Comparison of ENCODE assay signal across 9 mouse cellular contexts in the genomic region with DNA sequence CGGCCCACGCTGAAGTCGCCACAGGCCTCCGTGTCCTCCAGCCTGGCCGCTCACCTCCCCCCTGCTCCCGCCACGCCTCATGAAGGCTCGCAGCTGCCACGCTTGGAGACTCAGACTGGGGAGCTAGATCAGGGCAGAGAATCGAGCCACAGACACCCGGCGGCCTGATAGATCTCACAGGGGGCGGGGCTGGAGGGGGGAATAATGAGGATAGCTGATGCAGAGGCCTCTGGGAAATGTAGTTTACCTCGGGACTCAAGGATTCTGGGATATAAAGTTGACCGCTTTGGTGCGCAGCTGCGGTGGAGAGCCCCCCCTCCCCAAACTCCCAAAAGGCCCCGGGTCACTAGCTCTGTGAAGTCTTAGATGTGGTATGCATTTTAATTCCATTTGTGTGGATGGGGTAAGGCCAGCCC. TPM values are rescaled to one million over a fixed set of nuclear protein-coding genes. Genes with fewer than 3 reads are reported as not detected.
A peak's percentile ranks its signal among the peaks of the same experiment; 100 is the strongest.
DNase-seq lines count a peak whose midpoint lies in the region; ATAC-seq and TF ChIP-seq lines count a peak whose summit lies in the region.
"Had no signal": no experiment of that assay in that cellular context is flagged by ENCODE, and none has a peak within 500 bp of the region (broad histone marks: within the 10 kb centered on the region; RNA-seq: fewer than 3 reads in every experiment).

Gene Zfp354b (minus strand): TSS at position 183 of the 416 bp plus-strand sequence.

- H3K9ac ChIP-seq in forebrain, embryonic 16.5 days (replicated peaks; ENCODE audit: low read depth, low read length): peak within 1 kb of the TSS; percentile 84
- peak within 1 kb of the TSS; percentile 55 for H3K9ac ChIP-seq in liver, embryonic 16.5 days (ENCODE audit: low read depth, low read length)
- peak within 1 kb of the TSS; percentile 72 for H3K9ac ChIP-seq in neural tube, embryonic 14.5 days (replicated peaks; ENCODE audit: low read depth, low read length)

- H3K9me3 ChIP-seq in forebrain, embryonic 16.5 days (ENCODE audit: control insufficient read depth, low read length): no peaks in the 10 kb centered on the region
- no peaks in the 10 kb centered on the region for H3K9me3 ChIP-seq in liver, embryonic 16.5 days (replicated peaks; ENCODE audit: control insufficient read depth, low read length)
- H3K9me3 ChIP-seq in neural tube, embryonic 14.5 days (ENCODE audit: control insufficient read depth, low read length): no peaks in the 10 kb centered on the region

- no peaks in the 10 kb centered on the region for H3K36me3 ChIP-seq in forebrain, embryonic 16.5 days (ENCODE audit: control insufficient read depth, insufficient read depth)
- H3K36me3 ChIP-seq in liver, embryonic 16.5 days (ENCODE audit: control insufficient read depth, insufficient read depth): no peaks in the 10 kb centered on the region
- no peaks in the 10 kb centered on the region for H3K36me3 ChIP-seq in neural tube, embryonic 14.5 days (ENCODE audit: control insufficient read depth, insufficient read depth, low read length)
- H3K36me3 ChIP-seq in testis, adult 2 months (ENCODE audit: control insufficient read depth, insufficient read depth, low read length): no peaks in the 10 kb centered on the region
- H3K36me3 ChIP-seq: G1E had no signal

- H3K4me1 ChIP-seq in forebrain, embryonic 16.5 days (replicated peaks; ENCODE audit: control insufficient read depth, insufficient read depth, low read length): peaks cover 8% of the 10 kb centered on the region
- H3K4me1 ChIP-seq in liver, embryonic 16.5 days (ENCODE audit: control insufficient read depth, low read depth, low read length): no peaks in the 10 kb centered on the region
- 0 out of 2 replicates have a peak, but pooled peaks cover 5% of the 10 kb centered on the region for H3K4me1 ChIP-seq in neural tube, embryonic 14.5 days (ENCODE audit: control insufficient read depth, insufficient read depth, low read length)
- peaks cover 17% of the 10 kb centered on the region for H3K4me1 ChIP-seq in testis, adult 2 months (ENCODE audit: control insufficient read depth, insufficient read depth, low read length)

- intact Hi-C loops in heart, postnatal 25 days (cut with DNase I): loop anchor here (2.0 to 5.0 kb wide), 3 partner anchors 15 to 104 kb away; partner anchors contain the start of genes Zfp2, Zfp354c and Zfp454

- H3K27ac ChIP-seq in forebrain, embryonic 16.5 days (ENCODE audit: low read length): peak within 1 kb of the TSS; percentile 65; the same call in 1 of the 2 replicates
- no peak within 1 kb of the TSS for H3K27ac ChIP-seq in liver, embryonic 16.5 days (ENCODE audit: low read length)
- peak within 1 kb of the TSS; percentile 83 for H3K27ac ChIP-seq in neural tube, embryonic 14.5 days (ENCODE audit: low read depth, low read length)
- no peak within 1 kb of the TSS for H3K27ac ChIP-seq in testis, adult 2 months (ENCODE audit: control insufficient read depth, insufficient read depth, low read depth, low read length)

- peak within 1 kb of the TSS; percentile 92 for H3K4me2 ChIP-seq in forebrain, embryonic 16.5 days (ENCODE audit: low read length)
- peak within 1 kb of the TSS; percentile 83 for H3K4me2 ChIP-seq in liver, embryonic 16.5 days (ENCODE audit: low read depth, low read length)
- H3K4me2 ChIP-seq in neural tube, embryonic 14.5 days (ENCODE audit: low read depth, low read length): peak within 1 kb of the TSS; percentile 95

- 2% methylated on average over 18 of the region's 18 CpGs for WGBS in forebrain, embryonic 16.5 days
- WGBS in liver, embryonic 16.5 days (ENCODE audit: insufficient replicate concordance): under 1% methylated on average over 18 of the region's 18 CpGs
- WGBS in neural tube, embryonic 14.5 days: 1% methylated on average over 18 of the region's 18 CpGs

- peak; percentile 17 for DNase-seq in CD4-positive helper T cell, adult 2 months (ENCODE audit: low read depth, low spot score)
- DNase-seq in cerebellum, adult 11 months: peak; percentile 85
- peak; percentile 59 for DNase-seq in heart, postnatal 25 days (ENCODE audit: low spot score)
- peak; percentile 88 for DNase-seq in layer of hippocampus, adult 11-12 months (ENCODE audit: low spot score)

- H3K27me3 ChIP-seq in forebrain, embryonic 16.5 days (replicated peaks; ENCODE audit: control insufficient read depth, insufficient read depth, low read length): no peaks in the 10 kb centered on the region
- peaks cover 13% of the 10 kb centered on the region for H3K27me3 ChIP-seq in liver, embryonic 16.5 days (ENCODE audit: control insufficient read depth, insufficient read depth, low read depth, low read length)
- no peaks in the 10 kb centered on the region for H3K27me3 ChIP-seq in neural tube, embryonic 14.5 days (ENCODE audit: control insufficient read depth, insufficient read depth, low read length)
- H3K27me3 ChIP-seq in testis, adult 2 months (ENCODE audit: control insufficient read depth, insufficient read depth, low read length): no peaks in the 10 kb centered on the region

- H3K4me3 ChIP-seq in forebrain, embryonic 16.5 days (replicated peaks; ENCODE audit: low read length): peak within 1 kb of the TSS; percentile 78
- H3K4me3 ChIP-seq in liver, embryonic 16.5 days (ENCODE audit: low read depth, low read length): peak within 1 kb of the TSS; percentile 68
- H3K4me3 ChIP-seq in neural tube, embryonic 14.5 days (ENCODE audit: low read depth, low read length): peak within 1 kb of the TSS; percentile 62
- H3K4me3 ChIP-seq in testis, adult 2 months (ENCODE audit: control insufficient read depth, low read depth, low read length): peak within 1 kb of the TSS; percentile 83

- no peak for TF ChIP-seq POLR2A in testis, adult 2 months (IDR thresholded peaks at IDR 0.05; ENCODE audit: control insufficient read depth, low read depth, low read length)

- peak; percentile 96 for ATAC-seq in forebrain, embryonic 16.5 days
- peak; percentile 81 for ATAC-seq in liver, embryonic 16.5 days (ENCODE audit: low read depth)
- peak; percentile 97 for ATAC-seq in neural tube, embryonic 14.5 days (ENCODE audit: low read depth)

- no peak for TF ChIP-seq CTCF in testis, adult 2 months (IDR thresholded peaks at IDR 0.05; ENCODE audit: control insufficient read depth, insufficient read depth, insufficient replicate concordance, low read depth, low read length)

RNA-seq across cellular contexts. Expression of gene Zfp354b, which starts in this region (rescaled TPM):
- 3.9 and 4.4 TPM in 2 replicates for polyA plus RNA-seq in forebrain, embryonic 16.5 days (2015; fragmentation: Nextera tagmentation; extraction: Ambion mirVana)
- 1 to 10 TPM; 1.4 to 2.2 TPM for total RNA-seq in heart, postnatal 25 days (2021)
- 0.13 and 0.15 TPM in 2 replicates for polyA plus RNA-seq in liver, embryonic 16.5 days (2015; fragmentation: Nextera tagmentation; extraction: Ambion mirVana)
- 5.0 TPM in 2 replicates for polyA plus RNA-seq in neural tube, embryonic 14.5 days (2014; fragmentation: Nextera tagmentation; extraction: Ambion mirVana)
- 1.8 and 1.9 TPM in 2 replicates for polyA plus RNA-seq in testis, adult 2 months (2012; rRNA removed)
- polyA plus RNA-seq: G1E had no signal

Comparison
In these comparisons a context has a peak if more than half of its experiments do, and no peak if none do; other contexts are left out.
1. Peak in ATAC-seq, H3K4me3 ChIP-seq, H3K9ac ChIP-seq and H3K4me2 ChIP-seq in liver, embryonic 16.5 days; RNA of the gene not detected or under 1 TPM.
2. DNase-seq: peak in every context shown above with its lines; median percentile 88 in layer of hippocampus, adult 11-12 months; 85 in cerebellum, adult 11 months; 59 in heart, postnatal 25 days; 17 in CD4-positive helper T cell, adult 2 months.
3. H3K27ac ChIP-seq: peak in forebrain, embryonic 16.5 days (single experiment) and neural tube, embryonic 14.5 days (single experiment); none in liver, embryonic 16.5 days (single experiment) and testis, adult 2 months (single experiment).
4. Peak in every context shown above with its lines, with median percentiles within 50 percentile points of each other: ATAC-seq, H3K4me2 ChIP-seq, H3K4me3 ChIP-seq and H3K9ac ChIP-seq.